Mouse (Mus musculus) CD4-positive, CD25-positive, alpha-beta regulatory T cell, adult 2 months (primary cell): ENCODE data around the gene 5730596B20Rik.

Source experiments
- DNase-seq: peaks from one replicate; pipeline ENCODE4 v3.0.0-alpha.2; 2012; ENCODE audit warnings: low read depth, low spot score

5730596B20Rik gene

DNA sequence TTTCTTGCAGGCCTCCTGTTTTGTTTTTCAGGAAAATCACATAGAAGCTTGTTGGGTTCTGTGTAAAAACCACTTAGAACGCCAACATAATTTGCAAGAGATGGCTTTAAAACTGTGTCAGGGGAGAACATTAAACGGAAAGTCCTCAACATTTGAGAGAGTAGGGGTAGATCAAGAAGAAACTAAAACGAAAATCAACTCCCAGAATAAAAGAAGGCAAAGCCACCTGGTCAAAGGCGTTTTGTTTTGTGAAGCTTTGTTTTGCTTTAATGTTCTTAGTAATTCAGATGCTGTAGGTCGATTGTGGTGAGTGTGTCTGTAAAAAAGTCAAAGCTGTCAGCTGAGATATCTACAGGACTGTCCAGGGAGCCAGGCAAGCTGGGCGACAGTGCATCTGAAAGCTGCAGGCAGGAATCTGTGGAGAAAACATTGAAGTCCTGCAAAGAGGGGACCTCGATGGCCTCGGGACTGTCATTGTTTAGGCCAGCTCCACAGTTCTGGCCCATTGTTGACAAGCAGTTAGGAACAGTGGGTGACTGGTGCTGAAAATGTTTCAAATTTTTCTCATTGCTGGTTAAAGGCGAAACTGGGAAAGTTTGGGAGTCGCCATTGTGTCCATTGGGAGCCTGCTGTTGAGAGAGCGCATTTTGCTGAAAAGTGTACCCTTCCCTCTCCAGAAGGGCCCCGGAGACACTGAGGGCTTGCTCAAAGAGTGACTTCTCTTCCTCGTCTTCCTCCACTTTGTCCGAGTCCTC is 14.5 kb upstream of the 5730596B20Rik start:
- DNase-seq = no peak

DNA sequence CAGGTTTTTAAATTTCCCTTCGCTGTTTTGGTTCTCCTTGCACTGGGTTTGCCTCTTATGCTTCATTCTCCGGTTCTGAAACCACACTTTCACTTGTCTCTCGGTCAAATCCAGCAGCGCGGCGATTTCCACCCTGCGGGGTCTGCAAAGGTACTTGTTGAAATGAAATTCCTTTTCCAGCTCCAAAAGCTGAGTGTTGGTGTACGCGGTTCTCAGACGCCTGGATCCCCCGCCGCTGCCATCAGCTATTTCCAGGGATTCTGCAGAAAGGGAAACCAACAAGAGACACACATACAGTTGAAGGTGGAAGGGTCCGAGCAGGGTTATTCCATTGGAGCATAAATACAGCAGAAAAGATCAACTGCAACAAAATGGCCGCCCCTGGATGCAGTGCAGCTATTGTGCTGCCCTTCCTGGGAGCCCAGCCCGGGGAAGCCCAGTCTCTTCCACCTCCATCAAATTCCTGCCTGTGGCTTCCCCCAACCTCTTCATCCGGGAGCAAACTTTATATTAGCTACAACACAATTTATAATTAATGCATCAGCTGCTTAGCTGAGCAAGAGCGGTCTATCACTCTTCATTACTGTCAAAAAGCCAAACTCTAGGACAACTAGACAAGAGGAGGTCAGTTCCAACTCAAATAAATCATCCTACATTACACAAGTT is 13.8 kb upstream of the 5730596B20Rik start:
- DNase-seq = no peak

DNA sequence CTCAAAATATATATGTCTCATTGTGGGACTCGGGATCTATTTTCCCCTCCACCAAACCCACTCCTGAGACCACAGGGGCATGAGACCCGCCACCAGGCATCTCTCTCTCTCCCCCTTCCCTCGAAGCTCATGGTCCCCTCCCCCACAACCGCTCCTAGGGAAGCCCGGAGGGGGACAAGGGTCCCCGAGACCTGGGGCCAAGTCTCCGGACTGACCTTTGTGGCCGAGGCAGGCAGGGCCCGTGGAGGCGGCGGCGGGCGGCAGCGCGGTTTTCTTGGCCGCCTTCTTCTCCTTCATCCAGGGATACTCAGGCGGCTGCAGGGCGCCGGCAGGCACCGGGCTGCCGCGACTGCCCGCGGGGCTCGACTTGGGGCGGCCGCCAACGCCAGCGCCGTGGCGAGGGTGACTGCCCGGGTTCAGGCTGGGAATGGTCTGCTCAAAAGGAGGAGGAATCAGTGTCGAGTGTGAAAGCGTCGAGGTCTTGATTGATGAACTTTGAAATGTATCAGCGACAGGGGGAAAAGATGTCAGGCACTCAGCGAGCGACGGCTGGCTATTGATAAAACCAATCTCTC is 13.2 kb upstream of the 5730596B20Rik start:
- no peak for DNase-seq

DNA sequence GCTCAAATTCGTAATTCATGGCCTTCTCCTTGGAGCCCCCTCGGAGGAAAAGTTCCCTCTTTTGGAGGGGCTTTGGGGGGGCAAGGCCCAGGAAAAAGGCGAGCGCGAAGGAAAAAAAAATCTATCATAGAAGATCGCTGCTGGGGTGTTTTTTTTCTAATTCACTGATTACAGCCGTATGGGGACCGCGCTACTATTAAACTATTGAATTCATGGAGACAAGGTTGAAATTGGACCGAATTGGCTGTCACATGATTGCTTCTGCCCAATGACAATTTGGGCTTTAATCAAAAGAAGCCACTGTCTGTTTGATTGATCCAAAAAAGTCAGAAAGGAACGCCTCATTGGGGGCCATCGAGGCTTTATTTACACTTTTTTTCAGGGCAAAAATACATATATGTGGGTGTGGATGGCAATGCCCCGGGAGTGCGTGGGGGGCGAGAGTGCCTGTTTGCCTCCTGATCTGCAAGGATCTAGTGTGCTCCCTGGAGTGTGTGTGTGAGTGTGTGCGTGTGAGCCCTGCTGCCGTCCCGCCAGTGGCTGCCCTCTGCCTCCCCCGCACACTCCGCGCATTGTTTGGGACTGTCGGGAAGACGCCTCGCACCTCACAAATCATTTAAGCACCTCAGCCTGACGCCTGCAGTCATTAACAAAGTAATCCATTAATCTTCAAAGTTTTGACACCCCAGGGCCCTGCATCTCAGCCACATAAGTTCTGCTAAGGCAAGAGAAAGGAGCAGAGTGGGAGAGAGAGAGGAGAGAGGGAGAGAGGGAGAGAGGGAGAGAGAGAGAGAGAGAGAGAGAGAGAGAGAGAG is 12.5 kb upstream of the 5730596B20Rik start, which contains the start of gene Hoxa2:
Hoxa2 (minus strand) TSS at position 206 of the 815 bp plus-strand sequence.
- no peak for DNase-seq

DNA sequence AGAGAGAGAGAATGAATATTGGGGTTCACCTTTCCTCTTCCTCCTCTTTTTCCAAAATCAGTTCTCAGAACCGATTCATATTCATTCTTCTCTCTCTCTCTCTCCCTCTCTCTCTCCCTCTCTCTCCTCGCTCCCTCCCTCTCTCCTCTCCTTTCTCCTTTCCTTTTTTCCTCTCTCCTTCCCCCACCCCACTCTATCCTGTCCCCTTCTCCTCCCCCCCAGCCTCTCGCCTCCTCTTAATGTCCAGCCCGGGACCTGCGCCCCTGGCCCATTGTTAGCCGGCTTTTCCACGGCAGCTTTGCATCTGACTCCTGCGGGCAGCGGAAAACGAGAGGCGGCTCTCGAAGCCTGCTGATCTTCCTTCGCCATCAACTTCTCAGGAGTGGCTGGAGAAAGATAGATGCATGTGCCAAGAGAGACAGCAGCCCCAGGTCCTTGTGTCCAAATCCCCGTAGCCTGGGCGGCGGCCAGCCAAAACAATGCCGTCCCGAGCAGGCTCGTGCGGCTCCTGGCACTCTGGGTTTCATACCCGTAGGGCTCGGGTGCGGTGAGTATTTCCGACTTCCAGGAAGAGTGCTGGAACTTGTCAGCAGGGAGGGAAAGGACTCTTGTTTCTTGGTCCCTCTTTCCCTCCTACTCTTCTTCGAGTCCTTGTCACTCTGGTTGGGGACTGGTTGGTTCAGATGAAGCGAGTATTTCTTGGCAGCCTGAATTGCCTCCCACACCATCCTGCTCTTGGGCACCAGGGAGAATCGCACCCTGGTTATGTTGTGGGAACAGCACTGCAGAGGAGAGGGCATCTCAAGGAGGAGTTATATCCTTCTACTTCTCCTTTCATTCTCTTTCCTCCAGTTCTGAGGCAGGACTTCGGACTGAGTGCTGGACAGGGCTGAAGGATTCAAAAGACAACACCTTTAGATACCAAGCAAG is 11.6 kb upstream of the 5730596B20Rik start:
- DNase-seq = no peak

DNA sequence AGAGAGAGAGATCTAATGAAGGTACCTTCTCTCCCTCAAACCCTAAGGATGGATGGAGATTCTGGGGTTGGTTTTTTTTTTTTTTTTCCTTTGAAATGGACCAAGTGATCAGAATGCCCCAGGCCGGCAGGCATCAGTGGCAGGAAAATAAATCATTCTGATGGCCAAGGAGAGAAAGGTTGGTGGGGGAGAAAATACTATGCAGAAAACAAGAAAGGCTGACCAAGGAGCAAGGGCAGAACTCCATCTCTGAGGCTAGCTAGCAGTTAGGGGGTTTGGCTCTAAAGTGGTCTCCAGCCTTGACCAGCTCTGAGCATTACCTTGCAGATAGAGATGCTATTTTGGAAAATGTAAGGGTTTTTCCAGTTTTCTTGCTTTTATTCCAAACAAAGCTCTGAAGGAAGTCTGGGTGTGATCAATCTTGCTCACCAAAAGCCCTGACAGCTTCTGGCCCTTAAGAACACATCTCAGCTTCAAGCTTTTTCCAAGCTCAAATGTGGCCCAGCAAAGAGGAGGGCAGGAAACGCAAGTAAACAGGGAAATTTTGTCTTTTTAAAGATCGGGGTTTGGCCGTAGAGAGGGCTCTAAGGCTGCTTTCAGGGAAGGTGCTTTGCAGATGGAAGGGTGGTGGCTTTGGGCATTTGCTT is 10.7 kb upstream of the 5730596B20Rik start:
- no peak for DNase-seq

DNA sequence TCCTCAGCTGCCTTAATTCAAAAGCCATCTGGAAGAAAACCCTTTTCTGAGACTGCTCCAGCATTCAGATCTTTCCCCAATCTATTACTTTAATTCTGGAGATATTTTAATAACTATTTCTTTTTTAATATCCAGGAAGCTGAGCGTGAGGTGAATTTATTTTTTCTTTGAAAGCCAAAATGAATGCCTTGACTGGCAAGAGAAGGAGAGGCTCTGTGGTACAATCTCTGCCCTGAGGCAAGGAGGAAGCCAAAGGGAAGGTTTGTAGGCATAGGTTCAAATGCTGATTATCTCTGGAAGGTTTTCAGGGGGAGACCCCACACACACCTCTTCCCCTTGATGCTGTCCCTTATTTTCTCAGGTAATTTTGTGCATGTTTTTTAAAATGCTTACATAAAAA is 10.1 kb upstream of the 5730596B20Rik start:
- DNase-seq = no peak

DNA sequence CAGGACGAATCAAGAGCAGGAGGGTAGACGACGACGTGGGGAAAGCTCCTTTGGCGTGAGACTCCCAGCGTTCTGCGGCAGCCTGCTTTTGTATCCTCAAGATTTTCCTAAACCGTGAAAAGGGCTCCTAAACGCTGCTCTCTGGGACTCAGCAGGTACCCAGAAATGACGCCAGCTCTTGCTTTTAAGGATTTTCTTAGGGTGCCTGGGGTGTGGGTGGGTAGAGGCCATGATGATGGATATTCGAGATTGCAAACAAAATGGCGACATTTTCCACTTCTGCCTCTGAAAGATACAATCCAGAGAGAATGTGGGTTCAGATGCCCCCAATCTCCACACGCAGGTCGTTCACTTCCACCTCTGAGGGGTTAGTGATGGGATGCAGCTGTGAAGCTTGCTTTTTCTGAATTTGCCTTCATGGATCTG is 9.5 kb upstream of the 5730596B20Rik start:
- DNase-seq = no peak

DNA sequence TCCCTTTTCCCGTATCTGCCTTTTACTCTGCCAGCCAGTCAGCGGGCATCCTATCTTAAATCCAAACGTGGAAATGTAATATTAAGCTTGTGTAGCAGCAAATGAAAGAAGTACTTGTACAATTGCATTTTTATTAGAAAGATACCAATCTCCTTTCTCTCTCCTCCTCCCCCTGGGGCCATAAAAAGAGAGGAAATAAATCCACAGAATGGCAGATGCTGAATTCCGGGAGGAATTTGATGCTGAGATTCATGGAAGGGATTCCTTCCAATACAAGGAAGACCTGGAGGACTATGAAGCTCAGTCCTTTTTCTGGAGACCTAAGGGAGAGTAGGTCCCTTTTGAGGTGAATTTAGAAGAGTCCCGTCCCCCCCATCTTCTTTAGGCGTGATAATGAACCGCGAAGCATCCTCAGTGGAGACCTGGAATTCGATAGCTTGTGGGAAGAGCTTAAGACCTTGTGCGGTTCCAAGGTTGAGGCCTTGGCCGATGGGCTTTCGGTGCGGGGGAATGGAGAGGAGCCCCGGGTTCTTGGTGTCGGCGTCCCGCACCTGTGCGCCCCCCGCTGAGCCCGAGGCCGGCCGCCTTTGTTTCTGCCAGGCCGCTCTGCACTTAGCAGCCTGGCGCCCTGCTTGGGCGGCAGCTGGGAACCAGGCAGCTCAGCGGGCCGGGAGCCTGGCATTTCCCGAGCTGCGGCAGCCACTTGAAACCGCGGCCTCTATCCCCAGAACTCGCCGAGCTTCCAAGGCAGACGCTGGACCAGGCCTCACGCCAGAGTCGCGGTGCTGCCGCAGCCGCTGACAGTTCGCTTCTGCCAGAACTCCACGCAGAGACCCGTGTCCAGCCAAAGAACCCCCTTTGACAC is 8.9 kb upstream of the 5730596B20Rik start:
- no peak for DNase-seq

DNA sequence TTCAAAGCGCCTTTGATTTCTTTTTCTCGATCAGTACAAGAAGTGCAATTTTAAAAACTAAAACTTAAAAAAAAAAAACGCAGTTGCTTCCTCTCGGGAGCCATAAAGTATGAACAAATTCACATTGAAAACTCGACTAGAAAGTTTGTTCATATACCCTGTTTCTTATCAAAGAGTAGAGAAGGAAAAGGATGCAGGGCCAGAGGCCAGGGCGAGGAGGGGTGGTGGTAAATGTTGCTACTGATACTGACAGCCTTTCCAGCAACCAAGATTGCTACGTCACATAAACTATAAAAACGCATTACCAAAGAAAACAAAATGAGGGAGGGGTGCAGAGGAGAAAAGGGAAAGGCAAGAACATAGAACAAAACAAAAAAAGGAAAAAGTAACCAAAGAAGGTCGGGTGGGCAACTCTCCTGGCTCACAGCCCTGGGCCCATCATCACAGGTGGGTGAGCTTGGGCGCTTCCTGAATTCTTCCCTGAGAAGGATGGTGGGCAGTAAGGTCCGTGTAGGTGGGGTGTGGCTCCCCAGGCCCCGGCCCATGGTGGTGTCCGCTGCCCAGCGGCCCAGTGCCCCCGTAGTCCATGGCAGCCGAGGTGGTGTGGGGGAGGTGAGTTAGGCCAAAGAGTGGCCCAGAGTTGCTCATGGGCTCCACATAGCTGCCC is 7.7 kb upstream of the 5730596B20Rik start:
- no peak for DNase-seq

DNA sequence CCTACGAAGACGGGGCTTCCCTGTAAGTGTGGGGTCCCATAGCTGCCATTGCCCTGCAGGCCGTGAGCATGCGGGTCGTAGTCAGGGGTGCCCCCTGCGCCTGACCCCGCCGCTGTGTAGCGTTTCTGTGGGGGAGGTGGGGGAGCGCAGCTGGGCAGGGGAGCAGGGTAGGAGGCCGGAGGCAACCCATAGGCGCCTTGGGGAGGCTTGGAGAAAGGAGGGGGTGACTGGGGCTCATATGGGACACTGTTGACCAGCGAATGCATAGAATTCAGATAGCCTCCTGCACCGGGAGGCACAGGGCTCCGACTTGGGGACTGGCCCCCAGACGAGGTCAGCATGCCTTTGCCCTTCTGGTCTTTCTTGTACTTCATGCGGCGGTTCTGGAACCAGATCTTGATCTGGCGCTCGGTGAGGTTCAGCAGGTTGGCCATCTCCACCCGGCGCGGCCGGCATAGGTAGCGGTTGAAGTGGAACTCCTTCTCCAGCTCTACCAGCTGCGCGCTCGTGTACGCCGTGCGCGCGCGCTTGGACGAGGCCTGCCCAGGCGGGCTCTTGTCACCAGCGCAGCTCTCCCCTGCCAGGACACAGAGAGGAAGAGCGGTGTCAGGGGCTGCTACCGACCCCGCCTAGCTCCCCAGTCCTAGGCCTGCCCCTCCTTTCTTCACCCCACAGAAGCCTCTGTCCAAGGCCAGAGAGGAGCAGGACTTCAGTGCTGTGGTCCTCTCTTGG is 7.0 kb upstream of the 5730596B20Rik start:
- DNase-seq = no peak

DNA sequence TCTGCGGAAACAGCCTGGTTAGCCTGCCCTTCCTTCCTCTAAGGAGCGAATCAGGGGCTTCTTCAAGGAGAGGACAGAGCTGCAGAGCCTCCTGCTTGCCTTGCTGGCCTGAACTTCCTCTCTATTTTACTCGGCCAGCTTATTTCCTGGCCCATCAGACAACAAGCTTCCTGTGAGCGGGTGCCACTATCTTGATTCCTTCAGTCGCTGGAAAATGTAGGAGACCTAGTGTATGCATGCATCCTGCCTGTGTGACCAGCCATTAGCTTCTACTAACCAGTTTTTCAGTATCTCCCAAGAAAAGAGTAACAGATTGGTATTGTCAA is 6.4 kb upstream of the 5730596B20Rik start:
- DNase-seq = no peak

DNA sequence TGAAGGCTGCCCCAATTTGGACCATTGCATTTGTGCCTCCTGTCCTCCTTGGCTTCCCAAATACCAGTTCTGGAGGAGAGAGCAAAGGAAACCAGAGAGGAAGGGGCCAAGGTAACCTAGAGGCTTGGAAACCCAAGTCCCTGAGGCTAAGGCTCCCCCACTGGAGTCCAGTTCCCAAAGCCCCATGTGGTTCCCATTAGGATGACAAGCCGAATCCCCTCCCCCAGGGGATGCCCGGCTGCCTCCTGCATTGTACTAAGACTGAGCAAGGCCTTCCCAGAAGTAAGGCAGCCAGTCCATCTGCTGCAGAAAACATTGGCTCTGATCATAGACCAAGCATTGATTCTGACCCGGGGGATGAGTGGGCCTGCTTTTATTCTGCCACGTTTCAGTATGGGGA is 6.0 kb upstream of the 5730596B20Rik start:
- DNase-seq = no peak

DNA sequence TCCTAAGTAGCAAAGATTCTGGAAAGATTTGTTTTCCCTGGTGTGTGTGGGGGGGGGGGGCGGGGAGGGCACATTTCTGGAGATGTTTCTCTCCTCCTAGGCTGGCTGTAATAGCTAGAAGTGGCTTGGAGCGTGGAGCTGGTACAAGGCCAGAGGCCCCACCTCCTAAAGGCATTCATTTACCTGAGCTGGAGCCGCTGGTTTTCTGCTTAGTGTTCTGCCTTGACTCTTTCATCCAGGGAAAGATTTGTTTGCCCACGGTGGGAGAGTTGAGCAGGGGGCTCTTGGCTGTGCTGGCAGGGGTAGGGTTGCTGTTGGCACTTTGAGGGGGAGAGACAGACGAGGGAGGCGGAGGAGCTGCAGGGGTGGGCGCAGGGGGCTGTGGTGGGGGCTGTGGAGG is 5.4 kb upstream of the 5730596B20Rik start:
- no peak for DNase-seq

DNA sequence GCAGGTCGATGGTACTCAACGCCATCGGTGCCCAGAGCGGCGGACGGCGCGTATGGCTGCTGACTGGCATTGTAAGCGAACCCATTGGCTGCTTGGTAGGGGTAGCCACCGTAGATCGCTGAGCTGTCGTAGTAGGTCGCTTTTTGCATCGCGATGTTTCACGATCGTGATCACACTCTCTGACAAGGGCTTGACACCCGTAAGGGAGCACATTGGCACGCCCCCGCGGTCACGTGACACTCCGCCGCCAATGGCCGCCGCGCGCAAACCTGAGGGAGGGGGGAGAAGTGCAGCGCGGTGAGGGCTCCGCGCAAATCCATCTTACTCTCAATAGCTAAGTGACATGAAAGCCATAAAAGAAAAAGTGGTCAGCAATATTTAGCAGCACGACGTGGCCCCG is 4.8 kb upstream of the 5730596B20Rik start:
- DNase-seq = no peak

DNA sequence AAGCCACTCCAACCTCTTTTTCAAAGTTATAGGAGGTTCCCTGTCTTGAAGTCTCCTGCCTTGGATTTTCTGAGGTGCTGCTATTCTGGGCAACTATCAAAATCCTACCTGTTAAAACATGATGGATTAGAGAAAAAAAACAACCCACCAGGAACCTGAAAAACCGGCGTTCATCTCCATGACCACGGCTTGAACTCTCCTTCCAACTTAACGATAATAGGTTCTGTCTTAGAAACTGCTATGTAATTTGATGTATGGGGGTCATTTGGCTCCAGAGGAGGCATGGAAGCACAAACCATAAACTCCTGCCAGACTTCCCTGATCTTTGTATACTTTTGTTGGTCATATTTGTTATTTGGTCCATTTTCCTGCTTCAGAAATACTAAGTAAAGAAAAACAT is 3.6 kb upstream of the 5730596B20Rik start:
- DNase-seq = no peak

DNA sequence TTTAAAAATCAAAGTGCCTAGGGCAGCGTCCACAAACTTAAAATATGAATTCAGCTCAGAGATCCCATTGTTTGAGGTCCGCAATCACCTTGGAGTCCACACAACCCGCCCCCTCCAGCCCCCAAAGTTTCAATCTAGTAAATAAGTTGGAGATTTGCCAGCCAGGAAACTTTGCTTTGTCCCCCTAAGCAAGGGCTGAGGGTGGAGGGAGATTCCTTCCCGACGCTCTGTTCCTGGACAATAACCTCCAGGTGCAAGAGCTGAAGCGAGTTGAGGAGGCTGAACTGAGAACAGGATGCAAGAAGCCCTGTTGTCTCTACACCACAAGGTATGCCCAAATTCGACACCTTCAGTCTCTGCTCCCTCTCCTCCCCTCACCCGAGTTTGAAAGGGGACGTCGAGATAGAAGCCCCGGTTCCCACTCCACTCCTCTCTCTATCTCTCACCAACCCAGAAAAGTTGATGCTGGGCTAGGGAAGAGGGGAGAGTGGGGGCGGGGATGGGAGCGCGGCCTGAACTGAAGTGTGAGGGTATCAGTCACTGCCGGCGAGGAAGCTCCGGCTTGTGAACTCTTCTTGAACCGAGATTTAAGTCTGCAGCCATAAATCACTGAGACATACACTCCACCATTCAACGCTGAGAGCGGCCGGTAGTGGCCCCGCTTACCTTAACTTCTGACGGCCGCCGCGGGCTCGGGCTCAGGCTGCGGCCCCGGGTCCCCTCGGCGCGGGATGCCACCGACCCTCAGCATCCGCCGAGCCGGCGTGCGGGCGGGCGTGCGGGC is 2.1 kb upstream of the 5730596B20Rik start:
- DNase-seq = no peak

DNA sequence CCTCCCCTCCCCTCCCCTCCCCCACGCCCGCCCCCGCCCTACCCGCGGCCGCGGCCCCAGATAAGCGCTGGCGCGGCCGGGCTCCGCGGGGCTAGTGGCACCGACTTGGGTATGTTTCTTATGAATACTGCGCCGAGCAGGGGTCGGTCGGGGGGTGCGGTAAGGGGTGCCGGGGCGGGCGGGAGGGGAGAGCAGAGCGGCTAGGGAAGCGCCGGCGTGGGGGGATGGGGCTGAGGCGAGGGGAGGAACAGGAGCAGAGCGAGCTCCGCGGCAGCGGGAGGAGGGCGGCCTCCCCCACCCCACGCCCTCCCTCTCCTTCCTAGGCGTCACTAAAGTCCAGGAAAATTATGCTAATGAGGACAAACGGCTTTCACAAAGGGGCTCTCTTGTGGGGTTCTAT is 1.4 kb upstream of the 5730596B20Rik start:
- no peak for DNase-seq
